23 mouse cellular contexts compared by ENCODE assay signal in genomic region chr6:35257626-35258190, GRCm38 (mm10). TPM values are rescaled to one million over a fixed set of nuclear protein-coding genes. Genes with fewer than 3 reads are reported as not detected.
DNase-seq lines count a peak whose midpoint lies in the region; ATAC-seq and TF ChIP-seq lines count a peak whose summit lies in the region.
"Had no signal": no experiment of that assay in that cellular context is flagged by ENCODE, and none has a peak within 500 bp of the region (broad histone marks: within the 10 kb centered on the region; RNA-seq: fewer than 3 reads in every experiment).

No protein-coding gene starts in this region.

- H3K9ac ChIP-seq in heart, adult 2 months (ENCODE audit: low read depth, low read length) = no peak overlapping the region
- no peak overlapping the region for H3K9ac ChIP-seq in midbrain, postnatal 0 days (replicated peaks; ENCODE audit: low read length, poor library complexity, severe bottlenecking)
- H3K9ac ChIP-seq: hindbrain, embryonic 14.5 days; neural tube, embryonic 12.5 days had no signal

- no peak for ATAC-seq in midbrain, postnatal 0 days (ENCODE audit: low FRiP score)

- H3K9me3 ChIP-seq in midbrain, postnatal 0 days (ENCODE audit: low read length) = no peaks in the 10 kb centered on the region
- H3K9me3 ChIP-seq: G1E; neural tube, embryonic 12.5 days had no signal

- TF ChIP-seq CTCF in heart, adult 2 months (IDR thresholded peaks at IDR 0.05) = no peak
- TF ChIP-seq CTCF in testis, adult 2 months (IDR thresholded peaks at IDR 0.05; ENCODE audit: control insufficient read depth, insufficient read depth, insufficient replicate concordance, low read depth, low read length) = no peak
- TF ChIP-seq CTCF in midbrain, postnatal 0 days (IDR thresholded peaks at IDR 0.05) = no peak

- intact Hi-C loops in heart, adult 2 months (cut with DNase I) = no loop called here

- TF ChIP-seq EP300 in heart, adult 2 months (IDR thresholded peaks at IDR 0.05; ENCODE audit: insufficient read depth, low read depth, low read length) = no peak

- H3K4me1 ChIP-seq in heart, adult 2 months (ENCODE audit: control insufficient read depth, insufficient read depth, low read length) = peaks cover 30% of the 10 kb centered on the region
- peaks cover 3% of the 10 kb centered on the region; the same call in 1 of the 2 replicates for H3K4me1 ChIP-seq in testis, adult 2 months (ENCODE audit: control insufficient read depth, insufficient read depth, low read length)
- H3K4me1 ChIP-seq in midbrain, postnatal 0 days (ENCODE audit: insufficient read depth, low read length) = no peaks in the 10 kb centered on the region

- H3K27ac ChIP-seq in heart, adult 2 months = peak overlapping the region; percentile 68
- H3K27ac ChIP-seq in testis, adult 2 months (ENCODE audit: control insufficient read depth, insufficient read depth, low read depth, low read length) = peak overlapping the region; percentile 12; the same call in 1 of the 2 replicates
- no peak overlapping the region for H3K27ac ChIP-seq in midbrain, postnatal 0 days (ENCODE audit: low read depth, low read length)
- H3K27ac ChIP-seq: hindbrain, embryonic 14.5 days; neural tube, embryonic 12.5 days had no signal

- H3K4me2 ChIP-seq in midbrain, postnatal 0 days (ENCODE audit: low read depth, low read length, poor library complexity, severe bottlenecking) = no peak overlapping the region
- H3K4me2 ChIP-seq: hindbrain, embryonic 14.5 days; neural tube, embryonic 12.5 days had no signal

- TF ChIP-seq POLR2A in heart, adult 2 months (IDR thresholded peaks at IDR 0.05; ENCODE audit: insufficient read depth, low read depth, low read length) = no peak
- TF ChIP-seq POLR2A in testis, adult 2 months (IDR thresholded peaks at IDR 0.05; ENCODE audit: control insufficient read depth, low read depth, low read length) = no peak

- H3K79me2 ChIP-seq in heart, adult 2 months (replicated peaks; ENCODE audit: control insufficient read depth, insufficient read depth, low read length) = peaks cover 4% of the 10 kb centered on the region

- H3K36me3 ChIP-seq in heart, adult 2 months (ENCODE audit: control insufficient read depth, insufficient read depth, low read length) = peaks cover 26% of the 10 kb centered on the region
- H3K36me3 ChIP-seq in testis, adult 2 months (ENCODE audit: control insufficient read depth, insufficient read depth, low read length) = no peaks in the 10 kb centered on the region
- peaks cover 5% of the 10 kb centered on the region; the same call in 1 of the 2 replicates for H3K36me3 ChIP-seq in midbrain, postnatal 0 days (ENCODE audit: insufficient read depth, low read length)

- no peak overlapping the region for H3K4me3 ChIP-seq in heart, adult 2 months
- no peak overlapping the region for H3K4me3 ChIP-seq in testis, adult 2 months (ENCODE audit: control insufficient read depth, low read depth, low read length)
- H3K4me3 ChIP-seq in midbrain, postnatal 0 days (ENCODE audit: low read depth, low read length) = no peak overlapping the region
- H3K4me3 ChIP-seq: neural tube, embryonic 12.5 days had no signal

- DNase-seq in heart, adult 2 months = no peak
- no peak for DNase-seq in heart, postnatal 4 days
- DNase-seq in testis, postnatal 14 days (ENCODE audit: low spot score) = no peak
- DNase-seq in induced T-regulatory cell, adult 2 months (ENCODE audit: low read depth) = peak; percentile 74
- DNase-seq in naive thymus-derived CD4-positive, alpha-beta T cell, adult 2 months (ENCODE audit: low read depth) = peak; percentile 62
- no peak for DNase-seq in midbrain, postnatal 0 days (ENCODE audit: low spot score)
- no peak for DNase-seq in left cerebral cortex, adult 11 months (ENCODE audit: low spot score)
- DNase-seq: adrenal gland, adult 8-10 months; B cell, adult 2 months; cerebellum, adult 18-20 months; gastrocnemius, postnatal 10 days; kidney, adult 2 months; kidney, postnatal 25 days; layer of hippocampus, adult 9-11 months; lung, adult 2 months; lung, postnatal 4 days; midbrain, embryonic 14.5 days; right cerebral cortex, postnatal 25 days; thymus, adult 2 months had no signal

- no peaks in the 10 kb centered on the region for H3K27me3 ChIP-seq in heart, adult 2 months (ENCODE audit: control insufficient read depth, insufficient read depth, low read length)
- H3K27me3 ChIP-seq in testis, adult 2 months (ENCODE audit: control insufficient read depth, insufficient read depth, low read length) = no peaks in the 10 kb centered on the region
- H3K27me3 ChIP-seq in midbrain, postnatal 0 days (ENCODE audit: insufficient read depth, low read length) = no peaks in the 10 kb centered on the region
- H3K27me3 ChIP-seq: neural tube, embryonic 12.5 days had no signal

- 76% methylated on average over 13 of the region's 13 CpGs for WGBS in heart, adult 2 months
- 87% methylated on average over 13 of the region's 13 CpGs for WGBS in midbrain, postnatal 0 days

RNA-seq across cellular contexts. Expression of gene Slc13a4, which starts 50.2 kb away (rescaled TPM):
- total RNA-seq in heart, adult 2 months (2021) = not detected
- 0.53 and 0.70 TPM in 2 replicates for polyA plus RNA-seq in heart, adult 2 months (2012; rRNA removed)
- under 1 TPM; 0.14 to 0.19 TPM for total RNA-seq in heart, postnatal 4 days (2021)
- 3.9 and 5.8 TPM in 2 replicates for polyA plus RNA-seq in testis, adult 2 months (2012; rRNA removed)
- total RNA-seq in midbrain, postnatal 0 days (2014; rRNA removed) = 17.2 and 19.6 TPM in 2 replicates
- 13.6 and 14.3 TPM in 2 replicates for polyA plus RNA-seq in midbrain, postnatal 0 days (2015; fragmentation: Nextera tagmentation; extraction: Ambion mirVana)
- polyA plus RNA-seq: G1E had no signal

Comparison
In these comparisons a context has a peak if more than half of its experiments do, and no peak if none do; other contexts are left out.
1. DNase-seq: peak in induced T-regulatory cell, adult 2 months (single experiment) and naive thymus-derived CD4-positive, alpha-beta T cell, adult 2 months (single experiment); none in heart, adult 2 months (0 of 2), heart, postnatal 4 days (single experiment), testis, postnatal 14 days (single experiment), midbrain, postnatal 0 days (single experiment) and left cerebral cortex, adult 11 months (single experiment).
2. RNA of gene Slc13a4, which starts 50.2 kb away (total RNA-seq): 17.2 to 19.6 TPM in midbrain, postnatal 0 days; 0.14 to 0.19 TPM in heart, postnatal 4 days and not detected in heart, adult 2 months; every median in the first group is over 10 times any median in the second.